Mouse (Mus musculus) embryo, embryonic 10 days (tissue): ENCODE data around the gene Large1.

Experiments used
- DNase-seq: peaks from one replicate; pipeline ENCODE4 v3.0.0-alpha.2; 2015; ENCODE audit warnings: low spot score

Large1 gene

GRCm38 (mm10) chr8:72780644-72781043 lies 572.7 kb downstream of the Large1 start:
- no peak for DNase-seq

- no peak for DNase-seq
Measured at GRCm38 (mm10) chr8:72777797-72778196, 575.5 kb downstream of the Large1 start.

- DNase-seq, result no peak
Measured at GRCm38 (mm10) chr8:72766777-72767176, 586.6 kb downstream of the Large1 start.

- no peak for DNase-seq
Measured at GRCm38 (mm10) chr8:72765696-72766095, 587.6 kb downstream of the Large1 start.
